ENCODE assay signal across 8 mouse cellular contexts in the genomic region with DNA sequence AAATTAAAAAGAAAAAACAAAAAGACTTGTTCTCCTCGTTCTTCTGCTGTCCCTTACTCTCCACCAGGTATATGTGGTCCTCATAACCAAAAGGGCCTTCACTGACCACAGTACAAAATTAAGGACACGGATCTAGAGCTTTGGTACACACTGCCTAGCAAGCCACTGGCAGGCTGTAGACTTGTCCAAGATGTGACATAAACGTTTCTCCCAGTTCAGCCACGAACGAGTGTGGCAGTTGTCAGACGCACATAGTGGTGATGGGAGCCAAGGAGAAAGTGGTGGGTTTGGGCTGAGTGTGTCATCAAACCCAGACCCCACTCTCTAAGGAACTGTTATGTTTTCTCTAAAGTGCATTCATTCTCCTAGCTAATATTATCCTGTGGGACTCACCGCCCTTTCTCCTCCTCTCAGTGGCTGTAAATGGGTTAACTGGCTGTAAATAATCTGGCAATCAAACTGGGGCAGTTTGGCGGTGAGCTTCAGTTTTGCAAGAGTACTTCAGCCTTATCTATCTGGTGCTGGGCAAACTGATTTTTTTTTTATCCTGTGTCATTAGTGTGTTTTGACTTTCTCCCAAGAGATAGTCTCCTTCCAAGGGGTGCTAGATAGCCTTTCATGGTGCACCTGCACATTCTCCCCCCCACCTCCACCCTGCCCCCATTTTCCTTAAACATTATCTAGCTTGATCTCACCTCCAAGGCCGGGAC. TPM values are rescaled to one million over a fixed set of nuclear protein-coding genes. Genes with fewer than 3 reads are reported as not detected.
A peak's percentile ranks its signal among the peaks of the same experiment; 100 is the strongest.
DNase-seq lines count a peak whose midpoint lies in the region; ATAC-seq lines count a peak whose summit lies in the region.

No protein-coding gene starts in this region.

- peak overlapping the region; percentile 14; the same call in 1 of the 2 replicates for H3K27ac ChIP-seq in embryonic facial prominence, embryonic 12.5 days
- H3K27ac ChIP-seq in hindbrain, embryonic 14.5 days: peak overlapping the region; percentile 85

- DNase-seq in retina, postnatal 1 day: peak; percentile 48
- no peak for DNase-seq in retina, embryonic 14.5 days (ENCODE audit: low spot score)
- no peak for DNase-seq in hindbrain, embryonic 14.5 days (ENCODE audit: low spot score)
- peak; percentile 37 for DNase-seq in lung, postnatal 36 days
- no peak for DNase-seq in left cerebral cortex, postnatal 14 days (ENCODE audit: low spot score in 2 of 2)
- no peak for DNase-seq in right cerebral cortex, postnatal 14 days
- no peak for DNase-seq in cerebellum, adult 8-10 months

- no peak overlapping the region for H3K9ac ChIP-seq in embryonic facial prominence, embryonic 12.5 days
- peak overlapping the region; percentile 41 for H3K9ac ChIP-seq in hindbrain, embryonic 14.5 days

- H3K4me2 ChIP-seq in embryonic facial prominence, embryonic 12.5 days (replicated peaks): peak overlapping the region; percentile 83
- peak overlapping the region; percentile 73 for H3K4me2 ChIP-seq in hindbrain, embryonic 14.5 days (replicated peaks)

- peak overlapping the region; percentile 83 for H3K4me3 ChIP-seq in embryonic facial prominence, embryonic 12.5 days
- H3K4me3 ChIP-seq in hindbrain, embryonic 14.5 days (replicated peaks; ENCODE audit: low read length): peak overlapping the region; percentile 66

- no peaks in the 10 kb centered on the region for H3K27me3 ChIP-seq in embryonic facial prominence, embryonic 12.5 days
- no peaks in the 10 kb centered on the region for H3K27me3 ChIP-seq in hindbrain, embryonic 14.5 days (ENCODE audit: control insufficient read depth, insufficient read depth, low read length)

- ATAC-seq in embryonic facial prominence, embryonic 12.5 days (ENCODE audit: insufficient number of reproducible peaks, insufficient read depth, low FRiP score, low TSS enrichment): no peak; the same call in none of the 2 replicates
- no peak for ATAC-seq in hindbrain, embryonic 14.5 days (ENCODE audit: low FRiP score)

- peaks cover 8% of the 10 kb centered on the region for H3K36me3 ChIP-seq in embryonic facial prominence, embryonic 12.5 days
- peaks cover 14% of the 10 kb centered on the region for H3K36me3 ChIP-seq in hindbrain, embryonic 14.5 days (replicated peaks; ENCODE audit: control insufficient read depth, insufficient read depth)

- H3K9me3 ChIP-seq in embryonic facial prominence, embryonic 12.5 days: no peaks in the 10 kb centered on the region
- H3K9me3 ChIP-seq in hindbrain, embryonic 14.5 days (ENCODE audit: control insufficient read depth, low read length): no peaks in the 10 kb centered on the region

- intact Hi-C loops in left cerebral cortex, postnatal 14 days (cut with DNase I): loop anchor here (5.0 kb wide), 1 partner anchor 36 kb away; no protein-coding TSS in a partner anchor

- peaks cover 7% of the 10 kb centered on the region for H3K4me1 ChIP-seq in embryonic facial prominence, embryonic 12.5 days
- H3K4me1 ChIP-seq in hindbrain, embryonic 14.5 days (replicated peaks; ENCODE audit: control insufficient read depth, insufficient read depth, low read length): peaks cover 13% of the 10 kb centered on the region

- WGBS in embryonic facial prominence, embryonic 12.5 days: 19% methylated on average over 9 of the region's 9 CpGs
- 19% methylated on average over 9 of the region's 9 CpGs for WGBS in hindbrain, embryonic 14.5 days

RNA-seq across cellular contexts. Expression of a gene that starts 0.7 kb away (rescaled TPM):
- 1.5 and 1.8 TPM in 2 replicates for polyA plus RNA-seq in embryonic facial prominence, embryonic 12.5 days (2016; fragmentation: Nextera tagmentation; extraction: Ambion mirVana)
- polyA plus RNA-seq in hindbrain, embryonic 14.5 days (2014; fragmentation: Nextera tagmentation; extraction: Ambion mirVana): 3.1 and 3.2 TPM in 2 replicates
- total RNA-seq in left cerebral cortex, postnatal 14 days (2021): 1 to 10 TPM in 1 of 2 experiments, under 1 TPM in 1; 0.55 to 1.1 TPM

RNA-seq across cellular contexts. Expression of a gene that starts 0.9 kb away (rescaled TPM):
- polyA plus RNA-seq in embryonic facial prominence, embryonic 12.5 days (2016; fragmentation: Nextera tagmentation; extraction: Ambion mirVana): 476 and 519 TPM in 2 replicates
- polyA plus RNA-seq in hindbrain, embryonic 14.5 days (2014; fragmentation: Nextera tagmentation; extraction: Ambion mirVana): 751 and 866 TPM in 2 replicates
- 100 to 1,000 TPM; 556 to 597 TPM for total RNA-seq in left cerebral cortex, postnatal 14 days (2021)

RNA-seq across cellular contexts. Expression of a gene that starts 8.5 kb away (rescaled TPM):
- 0.56 TPM in 1 of 2 replicates, not detected in the other for polyA plus RNA-seq in embryonic facial prominence, embryonic 12.5 days (2016; fragmentation: Nextera tagmentation; extraction: Ambion mirVana)
- polyA plus RNA-seq in hindbrain, embryonic 14.5 days (2014; fragmentation: Nextera tagmentation; extraction: Ambion mirVana): not detected in 2 replicates
- total RNA-seq in left cerebral cortex, postnatal 14 days (2021): not detected

RNA-seq across cellular contexts. Expression of a gene that starts 25.4 kb away (rescaled TPM):
- 0.22 and 0.27 TPM in 2 replicates for polyA plus RNA-seq in embryonic facial prominence, embryonic 12.5 days (2016; fragmentation: Nextera tagmentation; extraction: Ambion mirVana)
- 0.11 TPM in 1 of 2 replicates, not detected in the other for polyA plus RNA-seq in hindbrain, embryonic 14.5 days (2014; fragmentation: Nextera tagmentation; extraction: Ambion mirVana)
- not detected for total RNA-seq in left cerebral cortex, postnatal 14 days (2021)

RNA-seq across cellular contexts. Expression of a gene that starts 25.5 kb away (rescaled TPM):
- 5.9 and 6.5 TPM in 2 replicates for polyA plus RNA-seq in embryonic facial prominence, embryonic 12.5 days (2016; fragmentation: Nextera tagmentation; extraction: Ambion mirVana)
- 2.5 and 3.5 TPM in 2 replicates for polyA plus RNA-seq in hindbrain, embryonic 14.5 days (2014; fragmentation: Nextera tagmentation; extraction: Ambion mirVana)
- total RNA-seq in left cerebral cortex, postnatal 14 days (2021): 1 to 10 TPM; 3.8 to 4.6 TPM

Comparison
In these comparisons a context has a peak if more than half of its experiments do, and no peak if none do; other contexts are left out.
1. DNase-seq: peak in retina, postnatal 1 day (single experiment) and lung, postnatal 36 days (single experiment); none in retina, embryonic 14.5 days (single experiment), hindbrain, embryonic 14.5 days (single experiment), left cerebral cortex, postnatal 14 days (0 of 2), right cerebral cortex, postnatal 14 days (single experiment) and cerebellum, adult 8-10 months (single experiment).